Mouse (Mus musculus) CH12.LX (cell line): ENCODE data around the gene Slc7a15. TPM values are rescaled to one million over a fixed set of nuclear protein-coding genes. Genes with fewer than 3 reads are reported as not detected.
A peak's percentile ranks its signal among the peaks of the same experiment; 100 is the strongest.

Source experiments
- DNase-seq: peaks from one replicate; pipeline ENCODE4 v3.0.0-alpha.2; 2013; ENCODE audit errors: extremely low read depth
- H3K27ac ChIP-seq: 2 replicates; pipeline ENCODE4 v1.5.1; 2012; ENCODE audit warnings: low read depth, mild to moderate bottlenecking, control low read depth, moderate library complexity; ENCODE audit not compliant: insufficient read depth
- H3K27me3 ChIP-seq: replicated peaks from 2 replicates; pipeline ENCODE3; 2012; ENCODE audit warnings: inconsistent platforms
- H3K36me3 ChIP-seq, 2 experiments: replicated peaks in 1 of 2; 2 replicates each; pipeline versions ENCODE3 to v1.6.1; 2012; ENCODE audit warnings: inconsistent platforms in 1 of 2, low read length in 1 of 2, mild to moderate bottlenecking in 1 of 2, mixed read lengths in 1 of 2, moderate library complexity in 1 of 2; ENCODE audit not compliant: control insufficient read depth in 1 of 2, insufficient read depth in 1 of 2
- H3K4me1 ChIP-seq, 2 experiments: 2 replicates each; pipeline ENCODE4 v1.6.1; 2012; ENCODE audit warnings: inconsistent platforms in 1 of 2, moderate library complexity in 1 of 2; ENCODE audit not compliant: insufficient read depth in 2 of 2, control insufficient read depth in 1 of 2
- H3K4me2 ChIP-seq: 2 replicates; pipeline ENCODE4 v1.6.1; 2012; ENCODE audit warnings: low read depth, mild to moderate bottlenecking, control low read depth; ENCODE audit not compliant: poor library complexity, insufficient read depth, severe bottlenecking
- H3K4me3 ChIP-seq, 3 experiments: fragments of 150-350 bp in 1 of 3; sonication (generic) in 1 of 3; replicated peaks in 1 of 3; 2 replicates each; pipeline versions ENCODE3 to v1.5.1; 2011 to 2012; ENCODE audit warnings: low read depth in 2 of 3, low read length in 2 of 3, mild to moderate bottlenecking in 2 of 3, moderate library complexity in 2 of 3, control low read depth in 1 of 3, improper control_type of control experiment in 1 of 3, inconsistent platforms in 1 of 3, mixed read lengths in 1 of 3; ENCODE audit not compliant: poor library complexity in 1 of 3
- H3K79me2 ChIP-seq: replicated peaks from 2 replicates; pipeline ENCODE4 v1.6.1; 2012; ENCODE audit warnings: mild to moderate bottlenecking, moderate library complexity; ENCODE audit not compliant: control insufficient read depth, poor library complexity, insufficient read depth, severe bottlenecking; ENCODE audit errors: extremely low read depth
- H3K9ac ChIP-seq: 2 replicates; pipeline ENCODE4 v1.6.1; 2012; ENCODE audit warnings: low read depth, mild to moderate bottlenecking, control low read depth, moderate library complexity; ENCODE audit not compliant: insufficient read depth
- H3K9me3 ChIP-seq: replicated peaks from 2 replicates; pipeline ENCODE3; 2012; ENCODE audit warnings: low read length, inconsistent platforms, mixed read lengths
- BHLHE40 ChIP-seq: IDR thresholded peaks from 2 replicates; pipeline ENCODE4 v1.6.1; 2011; ENCODE audit warnings: mild to moderate bottlenecking, low read depth, low read length, improper control_type of control experiment
- CHD1 ChIP-seq: IDR thresholded peaks from 2 replicates; pipeline ENCODE4 v1.6.1; 2012; ENCODE audit warnings: low read depth, low read length, improper control_type of control experiment, inconsistent platforms
- CHD2 ChIP-seq: IDR thresholded peaks from 2 replicates; pipeline ENCODE4 v1.6.1; 2011; ENCODE audit warnings: low read length, improper control_type of control experiment
- CTCF ChIP-seq, 2 experiments: IDR thresholded peaks in 1 of 2; conservative IDR thresholded peaks in 1 of 2; 2 replicates each; pipeline ENCODE4 v1.5.1; 2011 to 2012; ENCODE audit warnings: low read depth in 2 of 2, low read length in 2 of 2, improper control_type of control experiment in 1 of 2, inconsistent platforms in 1 of 2, mild to moderate bottlenecking in 1 of 2, moderate library complexity in 1 of 2
- E2F4 ChIP-seq: IDR thresholded peaks from 2 replicates; pipeline ENCODE4 v1.6.1; 2011; ENCODE audit warnings: low read depth, low read length, improper control_type of control experiment; ENCODE audit not compliant: insufficient replicate concordance
- ELF1 ChIP-seq: IDR thresholded peaks from 2 replicates; pipeline ENCODE4 v1.6.1; 2014; ENCODE audit warnings: low read depth, mild to moderate bottlenecking, inconsistent platforms, low read length, improper control_type of control experiment
- EP300 ChIP-seq: IDR thresholded peaks from 2 replicates; pipeline ENCODE4 v1.6.1; 2011; ENCODE audit warnings: low read length, improper control_type of control experiment
- ETS1 ChIP-seq: conservative IDR thresholded peaks from 2 replicates; pipeline ENCODE4 v1.6.1; 2012; ENCODE audit warnings: low read depth, mild to moderate bottlenecking, inconsistent platforms, low read length, improper control_type of control experiment, moderate library complexity
- GABPA ChIP-seq: IDR thresholded peaks from 2 replicates; pipeline ENCODE4 v1.6.1; 2012; ENCODE audit warnings: low read depth, low read length, improper control_type of control experiment, inconsistent platforms; ENCODE audit not compliant: insufficient replicate concordance
- HCFC1 ChIP-seq: IDR thresholded peaks from 2 replicates; pipeline ENCODE4 v1.6.1; 2012; ENCODE audit warnings: low read depth, mild to moderate bottlenecking, inconsistent platforms, low read length, improper control_type of control experiment
- JUN ChIP-seq: IDR thresholded peaks from 2 replicates; pipeline ENCODE4 v1.6.1; 2011; ENCODE audit warnings: low read depth, mild to moderate bottlenecking, low read length, improper control_type of control experiment, moderate library complexity; ENCODE audit not compliant: insufficient read depth
- JUND ChIP-seq: conservative IDR thresholded peaks from 2 replicates; pipeline ENCODE4 v1.6.1; 2011; ENCODE audit warnings: low read depth, low read length, improper control_type of control experiment
- KAT2A ChIP-seq: IDR thresholded peaks from 2 replicates; pipeline ENCODE4 v1.6.1; 2012; ENCODE audit warnings: low read length, improper control_type of control experiment, inconsistent platforms; ENCODE audit not compliant: insufficient replicate concordance
- MEF2A ChIP-seq: IDR thresholded peaks from 2 replicates; pipeline ENCODE4 v1.6.1; 2014; ENCODE audit warnings: low read depth, mild to moderate bottlenecking, inconsistent platforms, low read length, improper control_type of control experiment, borderline replicate concordance
- MXI1 ChIP-seq: IDR thresholded peaks from 2 replicates; pipeline ENCODE4 v1.6.1; 2011; ENCODE audit warnings: mild to moderate bottlenecking, low read depth, low read length, improper control_type of control experiment
- MYC ChIP-seq: IDR thresholded peaks from 2 replicates; pipeline ENCODE4 v1.6.1; 2011; ENCODE audit warnings: low read depth, mild to moderate bottlenecking, improper control_type of control experiment, low read length
- NELFE ChIP-seq: IDR thresholded peaks from 2 replicates; pipeline ENCODE4 v1.6.1; 2011; ENCODE audit warnings: low read depth, low read length, improper control_type of control experiment
- NRF1 ChIP-seq: IDR thresholded peaks from 2 replicates; pipeline ENCODE4 v1.6.1; 2014; ENCODE audit warnings: low read depth, mild to moderate bottlenecking, inconsistent platforms, low read length, improper control_type of control experiment, moderate library complexity
- PAX5 ChIP-seq: IDR thresholded peaks from 2 replicates; pipeline ENCODE4 v1.6.1; 2012; ENCODE audit warnings: low read length, inconsistent platforms, mixed read lengths
- POLR2A ChIP-seq: IDR thresholded peaks from 2 replicates; pipeline ENCODE4 v1.6.1; 2011; ENCODE audit warnings: low read depth, mild to moderate bottlenecking, improper control_type of control experiment, low read length
- POLR2AphosphoS2 ChIP-seq: IDR thresholded peaks from 2 replicates; pipeline ENCODE4 v1.6.1; 2011; ENCODE audit warnings: low read depth, low read length, improper control_type of control experiment
- RCOR1 ChIP-seq: conservative IDR thresholded peaks from 2 replicates; pipeline ENCODE4 v1.6.1; 2012; ENCODE audit warnings: low read depth, mild to moderate bottlenecking, inconsistent platforms, low read length, improper control_type of control experiment
- SIN3A ChIP-seq: IDR thresholded peaks from 2 replicates; pipeline ENCODE4 v1.6.1; 2012; ENCODE audit warnings: low read length, improper control_type of control experiment, inconsistent platforms
- SMC3 ChIP-seq: IDR thresholded peaks from 2 replicates; pipeline ENCODE4 v1.6.1; 2011; ENCODE audit warnings: low read depth, low read length, improper control_type of control experiment
- TBP ChIP-seq: conservative IDR thresholded peaks from 2 replicates; pipeline ENCODE4 v1.6.1; 2011; ENCODE audit warnings: low read depth, low read length, improper control_type of control experiment
- TCF12 ChIP-seq: IDR thresholded peaks from 2 replicates; pipeline ENCODE4 v1.6.1; 2014; ENCODE audit warnings: low read depth, mild to moderate bottlenecking, inconsistent platforms, low read length, improper control_type of control experiment
- USF1 ChIP-seq: IDR thresholded peaks from 2 replicates; pipeline ENCODE4 v1.6.1; 2014; ENCODE audit warnings: low read depth, mild to moderate bottlenecking, inconsistent platforms, low read length, improper control_type of control experiment
- ZKSCAN1 ChIP-seq: IDR thresholded peaks from 2 replicates; pipeline ENCODE4 v1.6.1; 2012; ENCODE audit warnings: low read depth, inconsistent platforms, low read length, improper control_type of control experiment, borderline replicate concordance
- ZNF384 ChIP-seq: IDR thresholded peaks from 2 replicates; pipeline ENCODE4 v1.6.1; 2012; ENCODE audit warnings: low read depth, low read length, improper control_type of control experiment, inconsistent platforms
- dilution Hi-C: fragments of 300-500 bp; cut with MboI; formaldehyde crosslinking; loops from 2 replicates; pipeline ENCODE4 v1.14.3; 2020; ENCODE audit warnings: low sequenced_read_pairs; ENCODE audit not compliant: extremely low pct_unique_long_range_greater_than_20kb, extremely low pct_ligation_motif_present
- in situ Hi-C: fragments of 300-500 bp; cut with MboI; formaldehyde crosslinking; loops from 3 replicates; pipeline ENCODE4 v1.14.3; 2019; ENCODE audit warnings: low sequenced_read_pairs, low pct_ligation_motif_present, low pct_unique_long_range_greater_than_20kb, mixed read lengths
- polyA plus RNA-seq: library from polyadenylated mRNA; unstranded; fragments of >175 nt; gene quantifications from 2 replicates; pipeline ENCODE4 v1.2.1, GENCODE M21; 2012; ENCODE audit warnings: low read depth; ENCODE audit not compliant: insufficient read length
- total RNA-seq, 2 experiments: library from RNA; depleted of rRNA; stranded (reverse); fragments of 300-350 nt in 1 of 2; fragments of >200 nt in 1 of 2; gene quantifications; 2 replicates each; pipeline ENCODE4 v1.2.3; 2012 to 2014

Slc7a15 gene
- total and polyA plus RNA-seq, 3 experiments: not detected

DNA sequence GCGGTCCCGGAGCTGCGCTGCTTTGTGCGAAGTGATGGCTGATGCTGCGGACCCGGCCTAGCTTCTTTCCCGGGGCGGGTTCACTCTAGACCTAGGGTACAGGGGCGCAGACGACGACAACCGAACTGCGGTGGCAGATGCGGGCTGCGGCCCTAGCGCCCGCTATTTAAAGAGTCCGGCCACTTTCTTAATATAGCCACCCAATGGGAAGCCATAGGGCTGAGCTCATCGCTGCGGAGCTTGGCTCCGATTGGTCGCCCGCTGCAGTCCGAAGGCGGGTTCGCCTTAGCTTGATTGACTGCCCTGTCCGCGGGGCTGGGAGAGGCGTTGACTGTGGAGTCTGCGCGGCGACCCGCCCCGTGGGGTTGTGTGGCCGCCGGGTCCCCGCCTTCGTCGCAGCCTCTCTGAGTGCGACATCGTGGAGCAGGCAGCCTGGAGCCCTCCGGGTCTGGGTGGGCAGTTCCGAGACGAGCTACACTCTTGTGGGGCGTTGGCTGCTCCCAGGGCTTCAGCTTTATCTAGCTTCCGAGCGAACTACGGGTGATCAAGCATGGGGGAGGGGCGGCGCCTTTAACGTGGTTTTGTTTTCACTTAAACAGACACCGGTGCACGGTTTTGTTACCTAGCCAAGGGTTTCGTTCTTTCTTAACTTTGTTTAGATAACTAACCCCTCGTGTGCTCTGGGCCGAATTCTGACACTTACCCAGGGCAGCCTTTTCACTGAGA, 98.8 kb downstream of the Slc7a15 start, which contains the start of gene Rhob (continued):
- peak; percentile 81; the same call in 1 of the 2 replicates for TF ChIP-seq JUND

DNA sequence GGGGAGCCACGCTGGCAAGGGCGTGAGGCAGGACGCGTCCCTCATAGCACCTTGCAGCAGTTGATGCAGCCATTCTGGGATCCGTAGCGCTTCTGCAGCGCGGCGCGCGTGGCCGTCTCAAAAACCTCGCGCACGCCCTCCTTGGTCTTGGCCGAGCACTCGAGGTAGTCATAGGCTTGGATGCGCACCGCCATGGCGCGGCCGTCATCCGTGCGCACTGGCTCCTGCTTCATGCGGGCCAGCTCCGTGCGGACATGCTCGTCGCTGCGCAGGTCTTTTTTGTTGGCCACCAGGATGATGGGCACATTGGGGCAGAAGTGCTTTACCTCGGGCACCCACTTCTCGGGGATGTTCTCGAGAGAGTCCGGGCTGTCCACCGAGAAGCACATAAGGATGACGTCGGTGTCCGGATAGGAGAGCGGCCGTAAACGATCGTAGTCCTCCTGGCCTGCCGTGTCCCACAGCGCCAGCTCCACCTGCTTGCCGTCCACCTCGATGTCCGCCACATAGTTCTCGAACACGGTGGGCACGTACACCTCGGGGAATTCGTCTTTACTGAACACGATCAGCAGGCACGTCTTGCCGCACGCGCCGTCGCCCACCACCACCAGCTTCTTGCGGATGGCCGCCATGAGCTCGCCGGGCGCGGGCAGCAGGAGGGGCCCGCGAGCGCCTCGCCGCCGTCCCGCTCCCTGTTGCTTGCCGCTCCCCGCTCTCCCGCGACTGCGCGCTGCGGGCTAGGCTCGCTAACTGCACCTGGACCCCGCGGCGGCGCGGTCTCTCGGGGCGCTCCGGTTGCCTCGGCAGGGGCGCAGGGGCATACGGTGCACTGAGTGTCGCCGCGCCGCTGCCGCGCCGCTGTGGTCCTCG, 99.6 kb downstream of the Slc7a15 start:
- in situ Hi-C loops: no loop called here
- peak; percentile 65 for DNase-seq
- no peaks in the 10 kb centered on the region for H3K27me3 ChIP-seq
- TF ChIP-seq SMC3 (no peak), CTCF (conservative IDR thresholded peaks at IDR 0.05 in 1 of 2, IDR thresholded peaks at IDR 0.05 in 1 of 2; ENCODE audit: low read depth in 2 of 2, low read length in 2 of 2) (no peak; a peak in 1 of 4 replicates), GABPA (no peak), USF1 (no peak), CHD1 (no peak; the same call in 1 of the 2 replicates), PAX5 (no peak), EP300 (no peak), TCF12 (no peak), JUN (no peak), ETS1 (no peak), KAT2A (0 out of 2 replicates have a peak, but pooled peaks have one; percentile 11), SIN3A (peak; percentile 0; the same call in 1 of the 2 replicates), MXI1 (no peak; the same call in 1 of the 2 replicates), POLR2AphosphoS2 (0 out of 2 replicates have a peak, but pooled peaks have one; percentile 13), TBP (no peak), POLR2A (peak; percentile 48), JUND (no peak), CHD2 (peak; percentile 79), HCFC1 (peak; percentile 27; the same call in 1 of the 2 replicates), E2F4 (no peak), NRF1 (peak; percentile 59), ZKSCAN1 (no peak), NELFE (no peak), MYC (no peak), MEF2A (no peak), ZNF384 (no peak), BHLHE40 (peak; percentile 26; the same call in 1 of the 2 replicates), RCOR1 (no peak), ELF1 (0 out of 2 replicates have a peak, but pooled peaks have one; percentile 3)
- peaks cover 4 to 36% of the 10 kb centered on the region in 2 experiments for H3K4me1 ChIP-seq
- peak overlapping the region; percentile 91 for H3K27ac ChIP-seq
- peaks cover 15% of the 10 kb centered on the region for H3K79me2 ChIP-seq
- no peaks in the 10 kb centered on the region for H3K9me3 ChIP-seq
- dilution Hi-C loops: no loop called here
- peaks cover 0 to 7% of the 10 kb centered on the region in 2 experiments for H3K36me3 ChIP-seq
- H3K9ac ChIP-seq: peak overlapping the region; percentile 96
- H3K4me3 ChIP-seq: peak overlapping the region; percentile 62 to 98 (median 76)
- peak overlapping the region; percentile 64; the same call in 1 of the 2 replicates for H3K4me2 ChIP-seq
